8 mouse cellular contexts compared by ENCODE assay signal in genomic region chr15:9435534-9436180, GRCm38 (mm10). TPM values are rescaled to one million over a fixed set of nuclear protein-coding genes. Genes with fewer than 3 reads are reported as not detected.
DNase-seq lines count a peak whose midpoint lies in the region; ATAC-seq and TF ChIP-seq lines count a peak whose summit lies in the region.

Capsl (plus strand) TSS chr15:9436028.

- no peaks in the 10 kb centered on the region for H3K36me3 ChIP-seq in forebrain, embryonic 16.5 days (ENCODE audit: control insufficient read depth, insufficient read depth)
- H3K36me3 ChIP-seq in kidney, adult 2 months (ENCODE audit: control insufficient read depth, insufficient read depth, low read length): no peaks in the 10 kb centered on the region

- H3K4me3 ChIP-seq in forebrain, embryonic 16.5 days (replicated peaks; ENCODE audit: low read length): no peak within 1 kb of the TSS
- H3K4me3 ChIP-seq in kidney, adult 2 months (ENCODE audit: insufficient read depth, low read depth, low read length): peak within 1 kb of the TSS; percentile 14; the same call in 1 of the 2 replicates

- peak within 1 kb of the TSS; percentile 19; the same call in 1 of the 2 replicates for H3K4me2 ChIP-seq in forebrain, embryonic 16.5 days (ENCODE audit: low read length)

- peak; percentile 96 for ATAC-seq in CD4-positive, CD25-positive, alpha-beta regulatory T cell, adult 4 months
- ATAC-seq in forebrain, embryonic 16.5 days: peak; percentile 89
- ATAC-seq in megakaryocyte progenitor cell, adult 5-6 weeks (replicated peaks; ENCODE audit: poor library complexity): peak; percentile 90

- no peaks in the 10 kb centered on the region for H3K4me1 ChIP-seq in forebrain, embryonic 16.5 days (replicated peaks; ENCODE audit: control insufficient read depth, insufficient read depth, low read length)
- no peaks in the 10 kb centered on the region for H3K4me1 ChIP-seq in kidney, adult 2 months (ENCODE audit: control insufficient read depth, insufficient read depth, low read length)

- H3K9ac ChIP-seq in forebrain, embryonic 16.5 days (replicated peaks; ENCODE audit: low read depth, low read length): no peak within 1 kb of the TSS

- TF ChIP-seq CTCF in kidney, adult 2 months (conservative IDR thresholded peaks at IDR 0.05; ENCODE audit: insufficient read depth, insufficient read length, low read depth, low read length): no peak

- 47% methylated on average over 12 of the region's 12 CpGs for WGBS in forebrain, embryonic 16.5 days
- 40% methylated on average over 12 of the region's 12 CpGs for whole genome bisulfite sequencing in kidney, adult 2 months

- H3K27ac ChIP-seq in forebrain, embryonic 16.5 days (ENCODE audit: low read length): no peak within 1 kb of the TSS
- no peak within 1 kb of the TSS for H3K27ac ChIP-seq in kidney, adult 2 months (ENCODE audit: insufficient read depth, low read depth, low read length)

- intact Hi-C loops in left cerebral cortex, postnatal 25 days (cut with DNase I): no loop called here

- no peaks in the 10 kb centered on the region for H3K27me3 ChIP-seq in forebrain, embryonic 16.5 days (replicated peaks; ENCODE audit: control insufficient read depth, insufficient read depth, low read length)
- H3K27me3 ChIP-seq in kidney, adult 2 months (replicated peaks; ENCODE audit: control insufficient read depth, insufficient read depth, low read length): no peaks in the 10 kb centered on the region

- DNase-seq in ZHBTc4 (ENCODE audit: low read depth, low spot score): peak; percentile 97
- DNase-seq in kidney, adult 2 months: peak; percentile 68
- peak; percentile 72 to 73 for DNase-seq in left cerebral cortex, postnatal 25 days (ENCODE audit: low spot score in 2 of 2)
- DNase-seq in right cerebral cortex, postnatal 36 days (ENCODE audit: low spot score in 2 of 2): peak; percentile 38 to 41
- DNase-seq in spleen, postnatal 14 days (ENCODE audit: low spot score in 2 of 2): no peak

- no peak for TF ChIP-seq POLR2A in kidney, adult 2 months (IDR thresholded peaks at IDR 0.05; ENCODE audit: low read depth, low read length)

- H3K9me3 ChIP-seq in forebrain, embryonic 16.5 days (ENCODE audit: control insufficient read depth, low read length): no peaks in the 10 kb centered on the region

RNA-seq across cellular contexts. Expression of gene Capsl, which starts in this region (rescaled TPM):
- polyA plus RNA-seq in CD4-positive, CD25-positive, alpha-beta regulatory T cell, adult 4 months (2017; shearing (Covaris generic)): 1 to 10 TPM; 5.9 to 6.3 TPM
- polyA plus RNA-seq in forebrain, embryonic 16.5 days (2015; fragmentation: Nextera tagmentation; extraction: Ambion mirVana): 2.2 and 2.8 TPM in 2 replicates
- 0.33 and 0.46 TPM in 2 replicates for polyA plus RNA-seq in kidney, adult 2 months (2012; rRNA removed)
- 1 to 10 TPM; 1.3 to 2.5 TPM for total RNA-seq in left cerebral cortex, postnatal 25 days (2021)
- total RNA-seq in megakaryocyte progenitor cell, adult 5-6 weeks (2015): 1.2 and 2.1 TPM in 2 replicates
- 0.83 and 0.88 TPM in 2 replicates for total RNA-seq in megakaryocyte progenitor cell, adult 5-6 weeks (2017)

Comparison
In these comparisons a context has a peak if more than half of its experiments do, and no peak if none do; other contexts are left out.
1. Peak in DNase-seq and H3K4me3 ChIP-seq in kidney, adult 2 months; RNA of the gene not detected or under 1 TPM.
2. DNase-seq: peak in ZHBTc4 (single experiment), left cerebral cortex, postnatal 25 days (2 of 2) and right cerebral cortex, postnatal 36 days (2 of 2); none in spleen, postnatal 14 days (0 of 2).
3. Peak in every context shown above with its lines, with median percentiles within 50 percentile points of each other: ATAC-seq.